Mouse (Mus musculus) small intestine, adult 2 months (tissue): Measurements from ENCODE around the gene Gm49027.

Experiments used
- CTCF ChIP-seq: fragments of 200-500 bp; IDR thresholded peaks from 2 replicates; pipeline ENCODE4 v1.5.1; 2012; ENCODE audit warnings: low read depth, mild to moderate bottlenecking, control low read depth, inconsistent platforms, low read length, moderate library complexity, mixed read lengths; ENCODE audit not compliant: insufficient replicate concordance, insufficient read length; ENCODE audit errors: extremely low read depth
- POLR2A ChIP-seq: fragments of 200-500 bp; IDR thresholded peaks from 2 replicates; pipeline ENCODE4 v1.6.1; 2012; ENCODE audit warnings: low read depth, mild to moderate bottlenecking, control low read depth, inconsistent platforms, low read length, moderate library complexity

- TF ChIP-seq POLR2A: no peak
- no peak for TF ChIP-seq CTCF
Measured at GRCm38 (mm10) chr5:123489935-123490334, 35.4 kb downstream of the Gm49027 start.
